In the genomic region with DNA sequence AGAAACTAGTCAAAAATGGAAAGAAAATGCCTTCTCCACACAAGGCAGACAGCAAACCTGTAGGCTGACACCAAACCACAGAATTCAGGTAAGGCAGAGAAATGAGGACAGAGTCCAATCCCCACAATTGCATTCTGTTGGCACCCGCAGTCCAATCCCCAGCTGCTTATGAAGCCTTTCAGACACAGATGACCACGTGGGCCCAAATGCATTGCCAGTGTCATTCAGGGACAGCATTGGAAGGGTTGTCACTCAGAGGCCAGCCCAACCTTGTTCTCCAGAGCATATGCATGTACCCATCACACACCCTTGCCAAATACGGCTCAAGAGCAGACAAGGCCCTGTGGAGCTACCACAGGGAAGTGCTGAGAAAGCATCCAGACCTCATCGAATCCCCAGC, we compare ENCODE assay signal across 13 mouse cellular contexts.
DNase-seq lines count a peak whose midpoint lies in the region; ATAC-seq and TF ChIP-seq lines count a peak whose summit lies in the region.
"Had no signal": no experiment of that assay in that cellular context is flagged by ENCODE, and none has a peak within 500 bp of the region (broad histone marks: within the 10 kb centered on the region; RNA-seq: fewer than 3 reads in every experiment).

No protein-coding gene starts in this region.

- H3K4me3 ChIP-seq in forebrain, embryonic 14.5 days (ENCODE audit: low read depth, low read length): no peak overlapping the region
- H3K4me3 ChIP-seq in forebrain, postnatal 0 days (ENCODE audit: low read depth, low read length): no peak overlapping the region
- no peak overlapping the region for H3K4me3 ChIP-seq in left cerebral cortex, adult 2 months
- no peak overlapping the region for H3K4me3 ChIP-seq in cortical plate, adult 2 months (ENCODE audit: insufficient read depth, low read length)
- no peak overlapping the region for H3K4me3 ChIP-seq in kidney, embryonic 16.5 days (ENCODE audit: low read length)
- H3K4me3 ChIP-seq: embryonic facial prominence, embryonic 12.5 days; heart, adult 2 months; limb, embryonic 12.5 days; neural tube, embryonic 12.5 days had no signal

- 0 out of 2 replicates have a peak overlapping the region, but pooled peaks have one; percentile 33 for H3K27ac ChIP-seq in forebrain, embryonic 14.5 days (ENCODE audit: low read depth, low read length)
- H3K27ac ChIP-seq in forebrain, postnatal 0 days (ENCODE audit: low read depth, low read length): no peak overlapping the region
- peak overlapping the region; percentile 47; the same call in 1 of the 2 replicates for H3K27ac ChIP-seq in left cerebral cortex, adult 2 months
- H3K27ac ChIP-seq in cortical plate, adult 2 months (ENCODE audit: insufficient read depth, low read length): 0 out of 2 replicates have a peak overlapping the region, but pooled peaks have one; percentile 21
- H3K27ac ChIP-seq in kidney, embryonic 16.5 days (ENCODE audit: low read length): 0 out of 2 replicates have a peak overlapping the region, but pooled peaks have one; percentile 35
- H3K27ac ChIP-seq: embryonic facial prominence, embryonic 12.5 days; heart, adult 2 months; limb, embryonic 12.5 days; neural tube, embryonic 12.5 days had no signal

- H3K9me3 ChIP-seq in forebrain, embryonic 14.5 days (replicated peaks; ENCODE audit: control insufficient read depth, low read length): no peaks in the 10 kb centered on the region
- no peaks in the 10 kb centered on the region for H3K9me3 ChIP-seq in forebrain, postnatal 0 days (ENCODE audit: low read length)
- H3K9me3 ChIP-seq in kidney, embryonic 16.5 days (ENCODE audit: low read length): no peaks in the 10 kb centered on the region
- H3K9me3 ChIP-seq: embryonic facial prominence, embryonic 12.5 days; limb, embryonic 12.5 days; neural tube, embryonic 12.5 days had no signal

- 83% methylated on average over 4 of the region's 4 CpGs for whole genome bisulfite sequencing in forebrain, embryonic 14.5 days
- WGBS in forebrain, postnatal 0 days: 73% methylated on average over 4 of the region's 4 CpGs
- WGBS in kidney, embryonic 16.5 days: 81% methylated on average over 4 of the region's 4 CpGs

- no peak overlapping the region for H3K4me2 ChIP-seq in forebrain, embryonic 14.5 days (ENCODE audit: low read length)
- no peak overlapping the region for H3K4me2 ChIP-seq in forebrain, postnatal 0 days (ENCODE audit: low read depth)
- H3K4me2 ChIP-seq in kidney, embryonic 16.5 days (replicated peaks; ENCODE audit: low read depth, low read length): no peak overlapping the region
- H3K4me2 ChIP-seq: embryonic facial prominence, embryonic 12.5 days; limb, embryonic 12.5 days; neural tube, embryonic 12.5 days had no signal

- no peaks in the 10 kb centered on the region for H3K27me3 ChIP-seq in forebrain, embryonic 14.5 days (replicated peaks; ENCODE audit: control insufficient read depth, insufficient read depth, low read length)
- H3K27me3 ChIP-seq in forebrain, postnatal 0 days (ENCODE audit: insufficient read depth, low read length): no peaks in the 10 kb centered on the region
- no peaks in the 10 kb centered on the region for H3K27me3 ChIP-seq in kidney, embryonic 16.5 days (ENCODE audit: insufficient read depth, low read length)
- H3K27me3 ChIP-seq: embryonic facial prominence, embryonic 12.5 days; limb, embryonic 12.5 days had no signal

- no peak for TF ChIP-seq POLR2A in cortical plate, adult 2 months (IDR thresholded peaks at IDR 0.05; ENCODE audit: extremely low read depth, insufficient read depth, low read length)

- no peaks in the 10 kb centered on the region for H3K36me3 ChIP-seq in forebrain, embryonic 14.5 days (ENCODE audit: control insufficient read depth, insufficient read depth, low read length)
- H3K36me3 ChIP-seq in forebrain, postnatal 0 days (ENCODE audit: insufficient read depth): no peaks in the 10 kb centered on the region
- H3K36me3 ChIP-seq in kidney, embryonic 16.5 days (ENCODE audit: insufficient read depth, low read length): no peaks in the 10 kb centered on the region
- H3K36me3 ChIP-seq: embryonic facial prominence, embryonic 12.5 days; limb, embryonic 12.5 days; neural tube, embryonic 12.5 days had no signal

- ATAC-seq in forebrain, embryonic 14.5 days: no peak
- no peak for ATAC-seq in forebrain, postnatal 0 days
- ATAC-seq in kidney, embryonic 16.5 days (ENCODE audit: low FRiP score, low TSS enrichment): no peak
- ATAC-seq: CD4-positive, CD25-positive, alpha-beta regulatory T cell, adult 4 months had no signal

- intact Hi-C loops in left cerebral cortex, adult 2 months (cut with DNase I): no loop called here

- no peak for DNase-seq in forebrain, embryonic 14.5 days (ENCODE audit: low spot score)
- no peak for DNase-seq in forebrain, postnatal 0 days
- DNase-seq in left cerebral cortex, adult 2 months (ENCODE audit: extremely low spot score in 1 of 2, low spot score in 2 of 2): no peak
- DNase-seq in left cerebral cortex, adult 18-20 months (ENCODE audit: low spot score in 2 of 2): no peak
- no peak for DNase-seq in gastrocnemius, adult 8-10 months (ENCODE audit: low spot score in 2 of 2)
- DNase-seq: thymus, postnatal 25 days had no signal

- H3K9ac ChIP-seq in forebrain, embryonic 14.5 days (ENCODE audit: low read length): no peak overlapping the region
- no peak overlapping the region for H3K9ac ChIP-seq in forebrain, postnatal 0 days
- no peak overlapping the region for H3K9ac ChIP-seq in kidney, embryonic 16.5 days (replicated peaks; ENCODE audit: low read length)
- H3K9ac ChIP-seq: embryonic facial prominence, embryonic 12.5 days; limb, embryonic 12.5 days; neural tube, embryonic 12.5 days had no signal

- TF ChIP-seq CTCF in forebrain, postnatal 0 days (IDR thresholded peaks at IDR 0.05; ENCODE audit: low read depth): no peak
- no peak for TF ChIP-seq CTCF in left cerebral cortex, adult 2 months (IDR thresholded peaks at IDR 0.05)
- TF ChIP-seq CTCF in cortical plate, adult 2 months (IDR thresholded peaks at IDR 0.05; ENCODE audit: extremely low read depth, insufficient read depth, low read length): no peak

- peaks cover 9% of the 10 kb centered on the region for H3K4me1 ChIP-seq in forebrain, embryonic 14.5 days (ENCODE audit: control insufficient read depth, insufficient read depth, low read length)
- H3K4me1 ChIP-seq in forebrain, postnatal 0 days (ENCODE audit: insufficient read depth): peaks cover 4% of the 10 kb centered on the region; the same call in 1 of the 2 replicates
- peaks cover 6% of the 10 kb centered on the region for H3K4me1 ChIP-seq in cortical plate, adult 2 months (ENCODE audit: control insufficient read depth, insufficient read depth, low read length)
- peaks cover 9% of the 10 kb centered on the region; the same call in 1 of the 2 replicates for H3K4me1 ChIP-seq in kidney, embryonic 16.5 days (ENCODE audit: insufficient read depth, low read length)
- H3K4me1 ChIP-seq: embryonic facial prominence, embryonic 12.5 days; limb, embryonic 12.5 days had no signal
